In the genomic region with DNA sequence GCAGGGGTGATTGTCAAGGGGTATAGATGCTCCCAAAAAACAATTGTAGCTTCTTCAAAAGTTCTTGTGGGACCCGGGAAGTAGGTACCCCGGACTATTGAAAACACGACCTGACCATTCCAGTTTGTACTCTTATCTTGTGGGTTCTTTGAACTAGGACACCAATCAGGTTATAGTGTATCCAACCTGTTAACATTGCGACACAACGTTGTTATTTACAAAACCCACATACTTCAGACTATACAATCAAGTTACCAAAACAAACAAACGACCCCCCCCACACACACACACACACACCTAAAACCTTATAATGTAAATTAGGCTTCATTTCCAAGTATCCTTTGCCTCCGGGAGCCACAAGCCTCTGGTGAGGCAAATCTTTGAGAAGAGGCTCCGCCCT, we compare ENCODE assay signal across 8 mouse cellular contexts. TPM values are rescaled to one million over a fixed set of nuclear protein-coding genes. Genes with fewer than 3 reads are reported as not detected.
A peak's percentile ranks its signal among the peaks of the same experiment; 100 is the strongest.
DNase-seq lines count a peak whose midpoint lies in the region; ATAC-seq lines count a peak whose summit lies in the region.

No protein-coding gene starts in this region.

- DNase-seq in kidney, postnatal 36 days: no peak
- DNase-seq in frontal cortex, adult 2 months (ENCODE audit: extremely low spot score in 1 of 2, low spot score in 1 of 2): no peak
- DNase-seq in gastrocnemius, postnatal 10 days: no peak
- DNase-seq in c-Kit-positive CD71-positive TER-119-positive erythroid progenitor cells, embryonic 14.5 days (ENCODE audit: low spot score): no peak

- peak; percentile 10; the same call in 1 of the 2 replicates for ATAC-seq in kidney, embryonic 16.5 days (ENCODE audit: low FRiP score, low TSS enrichment)
- ATAC-seq in embryonic facial prominence, embryonic 12.5 days (ENCODE audit: insufficient number of reproducible peaks, insufficient read depth, low FRiP score, low TSS enrichment): peak; percentile 24; the same call in 1 of the 2 replicates
- ATAC-seq in intestine, embryonic 15.5 days: peak; percentile 62
- peak; percentile 25; the same call in 1 of the 2 replicates for ATAC-seq in midbrain, embryonic 16.5 days

- H3K36me3 ChIP-seq in kidney, embryonic 16.5 days (ENCODE audit: insufficient read depth, low read length): peaks cover 31% of the 10 kb centered on the region
- peaks cover 34% of the 10 kb centered on the region for H3K36me3 ChIP-seq in embryonic facial prominence, embryonic 12.5 days
- peaks cover 15% of the 10 kb centered on the region for H3K36me3 ChIP-seq in intestine, embryonic 15.5 days
- peaks cover 14% of the 10 kb centered on the region for H3K36me3 ChIP-seq in midbrain, embryonic 16.5 days (ENCODE audit: control insufficient read depth, insufficient read depth, low read length)

- H3K9me3 ChIP-seq in kidney, embryonic 16.5 days (ENCODE audit: low read length): no peaks in the 10 kb centered on the region
- no peaks in the 10 kb centered on the region for H3K9me3 ChIP-seq in embryonic facial prominence, embryonic 12.5 days
- no peaks in the 10 kb centered on the region for H3K9me3 ChIP-seq in intestine, embryonic 15.5 days
- H3K9me3 ChIP-seq in midbrain, embryonic 16.5 days (replicated peaks; ENCODE audit: control insufficient read depth, low read length, poor library complexity, severe bottlenecking): no peaks in the 10 kb centered on the region

- no peaks in the 10 kb centered on the region for H3K27me3 ChIP-seq in kidney, embryonic 16.5 days (ENCODE audit: insufficient read depth, low read length)
- no peaks in the 10 kb centered on the region for H3K27me3 ChIP-seq in embryonic facial prominence, embryonic 12.5 days
- H3K27me3 ChIP-seq in intestine, embryonic 15.5 days (replicated peaks): no peaks in the 10 kb centered on the region
- no peaks in the 10 kb centered on the region for H3K27me3 ChIP-seq in midbrain, embryonic 16.5 days (ENCODE audit: control insufficient read depth, insufficient read depth, low read depth, low read length)

- peak overlapping the region; percentile 74 for H3K4me3 ChIP-seq in kidney, embryonic 16.5 days (ENCODE audit: low read length)
- H3K4me3 ChIP-seq in embryonic facial prominence, embryonic 12.5 days: peak overlapping the region; percentile 63
- H3K4me3 ChIP-seq in intestine, embryonic 15.5 days (replicated peaks): peak overlapping the region; percentile 67
- peak overlapping the region; percentile 59 for H3K4me3 ChIP-seq in midbrain, embryonic 16.5 days (ENCODE audit: low read depth, low read length)

- H3K4me1 ChIP-seq in kidney, embryonic 16.5 days (ENCODE audit: insufficient read depth, low read length): peaks cover 17% of the 10 kb centered on the region
- peaks cover 14% of the 10 kb centered on the region for H3K4me1 ChIP-seq in embryonic facial prominence, embryonic 12.5 days
- peaks cover 17% of the 10 kb centered on the region for H3K4me1 ChIP-seq in intestine, embryonic 15.5 days (replicated peaks)
- H3K4me1 ChIP-seq in midbrain, embryonic 16.5 days (ENCODE audit: control insufficient read depth, insufficient read depth, low read length): peaks cover 5% of the 10 kb centered on the region

- no peak overlapping the region for H3K27ac ChIP-seq in kidney, embryonic 16.5 days (ENCODE audit: low read length)
- H3K27ac ChIP-seq in embryonic facial prominence, embryonic 12.5 days: no peak overlapping the region
- no peak overlapping the region for H3K27ac ChIP-seq in intestine, embryonic 15.5 days
- H3K27ac ChIP-seq in midbrain, embryonic 16.5 days (ENCODE audit: low read length): no peak overlapping the region

- peak overlapping the region; percentile 49 for H3K9ac ChIP-seq in kidney, embryonic 16.5 days (replicated peaks; ENCODE audit: low read length)
- H3K9ac ChIP-seq in embryonic facial prominence, embryonic 12.5 days: no peak overlapping the region; the same call in 1 of the 2 replicates
- no peak overlapping the region for H3K9ac ChIP-seq in intestine, embryonic 15.5 days
- H3K9ac ChIP-seq in midbrain, embryonic 16.5 days (ENCODE audit: low read depth, low read length): peak overlapping the region; percentile 56

- peak overlapping the region; percentile 56 for H3K4me2 ChIP-seq in kidney, embryonic 16.5 days (replicated peaks; ENCODE audit: low read depth, low read length)
- H3K4me2 ChIP-seq in embryonic facial prominence, embryonic 12.5 days (replicated peaks): peak overlapping the region; percentile 45
- H3K4me2 ChIP-seq in intestine, embryonic 15.5 days (replicated peaks): peak overlapping the region; percentile 50
- peak overlapping the region; percentile 53 for H3K4me2 ChIP-seq in midbrain, embryonic 16.5 days (ENCODE audit: low read length)

- WGBS in kidney, embryonic 16.5 days: 5% methylated on average over 8 of the region's 8 CpGs
- 8% methylated on average over 8 of the region's 8 CpGs for WGBS in embryonic facial prominence, embryonic 12.5 days
- WGBS in intestine, embryonic 15.5 days: 4% methylated on average over 8 of the region's 8 CpGs
- 6% methylated on average over 8 of the region's 8 CpGs for WGBS in midbrain, embryonic 16.5 days

RNA-seq across cellular contexts. Expression of a gene that starts 0.4 kb away (rescaled TPM):
- polyA plus RNA-seq in kidney, embryonic 16.5 days (2015; fragmentation: Nextera tagmentation; extraction: Ambion mirVana): 789 and 872 TPM in 2 replicates
- polyA plus RNA-seq in embryonic facial prominence, embryonic 12.5 days (2016; fragmentation: Nextera tagmentation; extraction: Ambion mirVana): 784 and 848 TPM in 2 replicates
- polyA plus RNA-seq in intestine, embryonic 15.5 days (2015; fragmentation: Nextera tagmentation; extraction: Ambion mirVana): 646 and 704 TPM in 2 replicates
- 719 and 737 TPM in 2 replicates for polyA plus RNA-seq in midbrain, embryonic 16.5 days (2015; fragmentation: Nextera tagmentation; extraction: Ambion mirVana)
- polyA plus RNA-seq in frontal cortex, adult 2 months (2012; rRNA removed): 245 and 249 TPM in 2 replicates
- 100 to 1,000 TPM; 326 to 361 TPM for total RNA-seq in gastrocnemius, postnatal 10 days (2021)

RNA-seq across cellular contexts. Expression of a gene that starts 5.8 kb away (rescaled TPM):
- polyA plus RNA-seq in kidney, embryonic 16.5 days (2015; fragmentation: Nextera tagmentation; extraction: Ambion mirVana): 0.51 and 0.62 TPM in 2 replicates
- 0.50 and 0.77 TPM in 2 replicates for polyA plus RNA-seq in embryonic facial prominence, embryonic 12.5 days (2016; fragmentation: Nextera tagmentation; extraction: Ambion mirVana)
- 1.5 and 2.2 TPM in 2 replicates for polyA plus RNA-seq in intestine, embryonic 15.5 days (2015; fragmentation: Nextera tagmentation; extraction: Ambion mirVana)
- polyA plus RNA-seq in midbrain, embryonic 16.5 days (2015; fragmentation: Nextera tagmentation; extraction: Ambion mirVana): 0.29 TPM in 1 of 2 replicates, not detected in the other
- polyA plus RNA-seq in frontal cortex, adult 2 months (2012; rRNA removed): 0.13 TPM in 1 of 2 replicates, not detected in the other
- not detected for total RNA-seq in gastrocnemius, postnatal 10 days (2021)

RNA-seq across cellular contexts. Expression of a gene that starts 8.0 kb away (rescaled TPM):
- not detected in 2 replicates for polyA plus RNA-seq in kidney, embryonic 16.5 days (2015; fragmentation: Nextera tagmentation; extraction: Ambion mirVana)
- polyA plus RNA-seq in embryonic facial prominence, embryonic 12.5 days (2016; fragmentation: Nextera tagmentation; extraction: Ambion mirVana): not detected in 2 replicates
- polyA plus RNA-seq in intestine, embryonic 15.5 days (2015; fragmentation: Nextera tagmentation; extraction: Ambion mirVana): not detected in 2 replicates
- polyA plus RNA-seq in midbrain, embryonic 16.5 days (2015; fragmentation: Nextera tagmentation; extraction: Ambion mirVana): not detected in 2 replicates
- not detected in 2 replicates for polyA plus RNA-seq in frontal cortex, adult 2 months (2012; rRNA removed)
- total RNA-seq in gastrocnemius, postnatal 10 days (2021): not detected

RNA-seq across cellular contexts. Expression of a gene that starts 10.4 kb away (rescaled TPM):
- polyA plus RNA-seq in kidney, embryonic 16.5 days (2015; fragmentation: Nextera tagmentation; extraction: Ambion mirVana): 0.37 and 0.50 TPM in 2 replicates
- 0.26 and 0.48 TPM in 2 replicates for polyA plus RNA-seq in embryonic facial prominence, embryonic 12.5 days (2016; fragmentation: Nextera tagmentation; extraction: Ambion mirVana)
- 0.60 and 0.80 TPM in 2 replicates for polyA plus RNA-seq in intestine, embryonic 15.5 days (2015; fragmentation: Nextera tagmentation; extraction: Ambion mirVana)
- 0.45 TPM in 1 of 2 replicates, not detected in the other for polyA plus RNA-seq in midbrain, embryonic 16.5 days (2015; fragmentation: Nextera tagmentation; extraction: Ambion mirVana)
- polyA plus RNA-seq in frontal cortex, adult 2 months (2012; rRNA removed): 1.6 and 4.3 TPM in 2 replicates
- total RNA-seq in gastrocnemius, postnatal 10 days (2021): not detected

RNA-seq across cellular contexts. Expression of a gene that starts 15.1 kb away (rescaled TPM):
- polyA plus RNA-seq in kidney, embryonic 16.5 days (2015; fragmentation: Nextera tagmentation; extraction: Ambion mirVana): 8.5 and 8.8 TPM in 2 replicates
- 4.4 and 6.7 TPM in 2 replicates for polyA plus RNA-seq in embryonic facial prominence, embryonic 12.5 days (2016; fragmentation: Nextera tagmentation; extraction: Ambion mirVana)
- 10.3 and 11.0 TPM in 2 replicates for polyA plus RNA-seq in intestine, embryonic 15.5 days (2015; fragmentation: Nextera tagmentation; extraction: Ambion mirVana)
- 17.9 and 19.6 TPM in 2 replicates for polyA plus RNA-seq in midbrain, embryonic 16.5 days (2015; fragmentation: Nextera tagmentation; extraction: Ambion mirVana)
- 23.4 and 28.6 TPM in 2 replicates for polyA plus RNA-seq in frontal cortex, adult 2 months (2012; rRNA removed)
- 10 to 100 TPM; 16.4 to 21.3 TPM for total RNA-seq in gastrocnemius, postnatal 10 days (2021)

Comparison
In these comparisons a context has a peak if more than half of its experiments do, and no peak if none do; other contexts are left out.
1. ATAC-seq: peak in every context shown above with its lines; median percentile 62 in intestine, embryonic 15.5 days; 25 in midbrain, embryonic 16.5 days; 24 in embryonic facial prominence, embryonic 12.5 days; 10 in kidney, embryonic 16.5 days.
2. H3K9ac ChIP-seq: peak in kidney, embryonic 16.5 days (single experiment) and midbrain, embryonic 16.5 days (single experiment); none in embryonic facial prominence, embryonic 12.5 days (single experiment) and intestine, embryonic 15.5 days (single experiment).
3. Peak in every context shown above with its lines, with median percentiles within 50 percentile points of each other: H3K4me2 ChIP-seq and H3K4me3 ChIP-seq.